Mouse (Mus musculus): ENCODE results near the gene Cpm.

GRCm38 (mm10) chr10:117605283-117606243, 23.7 kb upstream of the Cpm start:
- no peak for TF ChIP-seq UBTF (IDR thresholded peaks at IDR 0.05; ENCODE audit: low read depth, low read length)
- no peak for TF ChIP-seq BHLHE40 (IDR thresholded peaks at IDR 0.05; ENCODE audit: low read depth, low read length)
- no peak for TF ChIP-seq POLR2A (IDR thresholded peaks at IDR 0.05; ENCODE audit: low read depth, low read length)
- TF ChIP-seq CTCF (conservative IDR thresholded peaks at IDR 0.05 in 1 of 2, IDR thresholded peaks at IDR 0.05 in 1 of 2; ENCODE audit: low read depth in 2 of 2, low read length in 2 of 2), result no peak
- no peak for TF ChIP-seq PAX5 (IDR thresholded peaks at IDR 0.05; ENCODE audit: low read length)
- no peak for TF ChIP-seq RCOR1 (conservative IDR thresholded peaks at IDR 0.05; ENCODE audit: low read depth, low read length)
- TF ChIP-seq USF1 (IDR thresholded peaks at IDR 0.05; ENCODE audit: low read depth, low read length), result no peak
- no peak for TF ChIP-seq NELFE (IDR thresholded peaks at IDR 0.05; ENCODE audit: low read depth, low read length)
- TF ChIP-seq MAX (IDR thresholded peaks at IDR 0.05; ENCODE audit: low read length), result no peak
- no peak for TF ChIP-seq ZC3H11A (IDR thresholded peaks at IDR 0.05; ENCODE audit: low read depth, low read length)
- no peak for TF ChIP-seq ETS1 (conservative IDR thresholded peaks at IDR 0.05; ENCODE audit: low read depth, low read length)
- TF ChIP-seq EP300 (IDR thresholded peaks at IDR 0.05; ENCODE audit: low read length), result no peak
